Mouse (Mus musculus) thymus, postnatal 10 days (tissue): Measurements from ENCODE around the gene Cad.

ENCODE experiments used
- DNase-seq, 2 experiments: peaks; one replicate each; pipeline ENCODE4 v3.0.0; 2021; ENCODE audit warnings: low spot score in 2 of 2

Cad gene

DNA sequence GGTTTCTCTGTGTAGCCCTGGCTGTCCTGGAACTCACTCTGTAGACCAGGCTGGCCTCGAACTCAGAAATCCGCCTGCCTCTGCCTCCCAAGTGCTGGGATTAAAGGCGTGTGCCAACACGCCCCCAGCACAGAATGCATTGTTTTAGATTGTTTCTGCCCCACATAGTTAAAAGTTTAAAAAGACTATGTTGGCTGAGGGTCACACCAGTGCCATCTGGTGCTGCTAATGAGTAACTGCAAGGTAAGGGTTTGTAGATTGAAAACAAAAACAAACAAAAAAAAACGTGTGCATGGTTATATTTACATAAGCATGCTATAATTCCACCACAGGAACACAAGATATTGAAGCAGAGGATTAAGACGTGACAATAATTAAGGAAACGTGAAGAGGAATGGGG is 56.2 kb downstream of the Cad start:
- DNase-seq = no peak

DNA sequence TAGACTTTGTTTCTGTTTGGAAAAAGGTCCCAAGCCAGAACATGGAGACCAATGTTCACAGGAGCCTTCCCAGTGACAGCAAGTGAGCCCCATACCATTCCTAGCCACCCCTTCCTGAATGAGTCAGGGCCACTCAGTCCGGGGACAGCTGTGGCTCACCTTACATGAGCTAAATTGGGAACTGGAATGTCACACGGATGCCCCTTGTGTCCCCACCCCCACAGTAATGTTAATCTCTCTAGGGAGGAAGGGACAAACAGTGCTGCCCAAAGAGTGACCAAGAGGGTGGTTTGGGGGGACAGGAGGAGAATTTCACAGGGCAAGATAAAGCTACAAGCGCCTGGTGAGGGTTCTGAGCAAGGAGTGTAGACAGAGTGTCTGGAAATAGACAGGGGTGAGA is 61.8 kb downstream of the Cad start, which contains the start of gene Trim54:
TSS of gene Trim54 (plus strand) at position 359 of the 400 bp plus-strand sequence.
- no peak for DNase-seq

DNA sequence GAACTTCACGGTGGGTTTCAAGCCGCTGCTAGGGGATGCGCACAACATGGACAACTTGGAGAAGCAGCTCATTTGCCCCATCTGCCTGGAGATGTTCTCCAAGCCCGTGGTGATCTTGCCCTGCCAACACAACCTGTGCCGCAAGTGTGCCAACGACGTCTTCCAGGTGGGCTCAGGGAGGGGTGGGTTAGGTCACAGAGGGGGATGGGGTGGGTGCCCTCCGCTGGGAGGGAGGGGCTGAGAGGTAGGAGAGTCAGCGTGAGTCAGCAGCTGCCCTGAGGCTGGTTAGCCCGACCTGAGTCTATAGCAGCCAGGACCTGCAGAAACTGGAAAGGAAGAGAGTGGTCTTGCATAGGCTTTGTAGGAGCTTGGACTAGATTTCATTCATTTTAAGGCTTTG is 62.3 kb downstream of the Cad start:
- no peak for DNase-seq

GRCm38 (mm10) chr5:31121111-31121510 is 66.5 kb downstream of the Cad start:
- no peak for DNase-seq

DNA sequence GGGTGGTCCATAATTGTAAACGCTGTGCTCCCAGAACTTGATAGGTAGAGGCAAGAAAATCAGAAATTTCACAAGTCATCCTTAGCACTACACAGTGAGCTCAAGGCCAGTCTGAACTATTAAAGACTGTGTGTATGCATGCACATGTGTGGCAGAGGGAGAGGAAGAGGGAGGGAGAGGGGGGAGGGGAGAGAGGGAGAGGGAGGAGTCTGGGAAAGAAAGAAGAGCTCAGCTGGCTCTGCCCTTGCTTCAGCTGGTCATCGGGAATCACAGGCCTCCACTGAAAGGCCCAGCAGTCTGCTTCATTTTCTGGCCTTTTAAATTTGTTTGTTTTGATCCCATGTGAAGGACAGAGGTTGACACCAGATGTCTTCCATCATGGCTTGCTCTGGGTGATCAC is 68.9 kb downstream of the Cad start:
- no peak for DNase-seq

DNA sequence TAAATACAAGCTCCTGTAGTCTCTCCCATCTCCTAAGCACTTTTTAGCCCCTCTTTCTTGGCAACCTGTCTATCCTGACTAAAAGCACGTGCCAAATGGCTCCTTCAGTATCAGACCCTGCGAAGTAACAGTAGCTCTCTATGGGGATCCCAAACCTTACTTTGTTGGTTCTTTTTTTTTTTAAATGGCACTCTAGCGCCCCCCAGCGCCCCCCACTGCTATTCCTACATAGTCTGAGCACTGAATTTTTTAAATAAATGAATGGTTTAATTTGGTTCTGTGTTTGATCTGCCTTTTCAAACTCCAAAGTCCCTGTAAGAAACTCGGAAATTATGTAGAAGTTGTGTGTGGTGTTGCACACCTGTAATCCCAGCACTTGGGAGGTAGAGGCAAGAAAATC is 71.5 kb downstream of the Cad start:
- no peak for DNase-seq
